Mouse (Mus musculus): Measurements from ENCODE around the gene Faf1. TPM values are rescaled to one million over a fixed set of nuclear protein-coding genes. Genes with fewer than 3 reads are reported as not detected.

The Faf1 gene
- polyA plus RNA-seq, 1 experiment from 2014 or later, result 32.5 TPM

DNA sequence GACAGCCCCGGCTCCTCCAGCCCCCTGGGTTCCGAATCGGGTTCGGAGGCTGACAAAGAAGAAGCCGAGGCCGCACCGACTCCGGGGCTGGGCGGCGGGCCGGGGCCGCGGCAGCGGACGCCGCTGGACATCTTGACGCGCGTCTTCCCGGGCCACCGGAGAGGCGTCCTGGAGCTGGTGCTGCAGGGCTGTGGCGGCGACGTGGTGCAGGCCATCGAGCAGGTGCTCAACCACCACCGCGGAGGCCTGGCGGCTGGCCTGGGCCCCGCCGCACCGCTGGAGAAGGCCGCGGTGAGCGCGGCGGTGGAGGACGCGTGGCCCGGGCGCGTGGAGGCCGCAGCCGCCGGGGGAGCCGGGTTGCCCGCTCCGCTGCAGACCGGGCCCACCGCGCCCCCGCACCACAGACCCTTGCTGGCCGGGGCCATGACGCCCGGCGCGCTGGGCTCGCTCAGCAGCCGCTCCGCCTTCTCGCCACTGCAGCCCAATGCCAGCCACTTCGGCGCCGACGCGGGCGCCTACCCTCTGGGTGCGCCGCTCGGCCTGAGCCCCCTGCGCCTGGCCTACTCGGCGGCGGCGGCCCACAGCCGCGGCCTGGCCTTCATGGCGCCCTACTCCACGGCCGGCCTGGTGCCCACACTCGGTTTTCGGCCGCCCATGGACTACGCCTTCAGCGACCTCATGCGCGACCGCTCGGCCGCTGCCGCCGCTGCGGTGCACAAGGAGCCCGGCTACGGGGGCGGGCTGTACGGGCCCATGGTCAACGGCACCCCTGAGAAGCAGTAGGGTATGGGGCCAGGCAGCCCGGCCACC is 305.7 kb downstream of the Faf1 start:
- under 1% methylated on average over 99 of the region's 99 CpGs for WGBS
- Histone ChIP-seq H3K36me3 (no peaks in the 10 kb centered on the region), H3K4me1 (replicated peaks) (peaks cover 46% of the 10 kb centered on the region), H3K9me3 (no peaks in the 10 kb centered on the region), H3K27ac (peak overlapping the region; percentile 29; the same call in 1 of the 2 replicates), H3K4me3 (peak overlapping the region; percentile 46), H3K27me3 (ENCODE audit: insufficient read depth, poor library complexity, severe bottlenecking) (peaks cover 100% of the 10 kb centered on the region)
- peak; percentile 63 for DNase-seq (ENCODE audit: low spot score)

DNA sequence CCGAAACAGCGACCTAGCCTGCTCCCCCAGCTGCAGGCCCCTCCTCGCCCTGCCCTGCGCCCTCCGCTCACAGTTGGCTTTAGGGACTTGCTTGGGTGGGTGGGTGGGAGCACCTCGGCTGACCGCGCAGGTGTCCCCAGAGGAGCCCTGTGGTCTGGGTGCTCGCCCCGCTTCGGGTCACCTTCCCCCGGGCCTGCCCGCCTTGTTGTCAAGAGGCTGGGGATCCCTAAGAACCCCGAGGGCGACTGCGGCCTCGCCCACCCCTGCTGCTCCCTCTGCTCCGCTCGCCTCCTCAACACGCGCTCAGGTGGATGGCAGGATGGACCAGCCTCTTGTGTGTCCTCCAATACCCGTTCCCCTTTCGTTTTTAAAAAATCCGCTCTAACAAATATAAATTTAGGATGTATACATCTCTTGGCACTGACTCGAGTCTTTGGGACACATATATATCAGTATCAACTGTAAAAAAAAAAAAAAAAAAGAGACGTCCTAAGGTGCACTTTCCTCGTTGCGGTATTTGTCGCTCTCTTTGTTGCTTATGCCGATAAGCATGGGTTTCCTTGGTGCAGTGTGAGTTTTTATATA is 306.4 kb downstream of the Faf1 start:
- Histone ChIP-seq H3K4me3 (peak overlapping the region; percentile 46), H3K27ac (peak overlapping the region; percentile 29; the same call in 1 of the 2 replicates), H3K9me3 (no peaks in the 10 kb centered on the region), H3K27me3 (ENCODE audit: insufficient read depth, poor library complexity, severe bottlenecking) (peaks cover 100% of the 10 kb centered on the region), H3K4me1 (replicated peaks) (peaks cover 39% of the 10 kb centered on the region), H3K36me3 (no peaks in the 10 kb centered on the region)
- peak; percentile 48 for DNase-seq (ENCODE audit: low spot score)
- WGBS, result 1% methylated on average over 30 of the region's 30 CpGs

DNA sequence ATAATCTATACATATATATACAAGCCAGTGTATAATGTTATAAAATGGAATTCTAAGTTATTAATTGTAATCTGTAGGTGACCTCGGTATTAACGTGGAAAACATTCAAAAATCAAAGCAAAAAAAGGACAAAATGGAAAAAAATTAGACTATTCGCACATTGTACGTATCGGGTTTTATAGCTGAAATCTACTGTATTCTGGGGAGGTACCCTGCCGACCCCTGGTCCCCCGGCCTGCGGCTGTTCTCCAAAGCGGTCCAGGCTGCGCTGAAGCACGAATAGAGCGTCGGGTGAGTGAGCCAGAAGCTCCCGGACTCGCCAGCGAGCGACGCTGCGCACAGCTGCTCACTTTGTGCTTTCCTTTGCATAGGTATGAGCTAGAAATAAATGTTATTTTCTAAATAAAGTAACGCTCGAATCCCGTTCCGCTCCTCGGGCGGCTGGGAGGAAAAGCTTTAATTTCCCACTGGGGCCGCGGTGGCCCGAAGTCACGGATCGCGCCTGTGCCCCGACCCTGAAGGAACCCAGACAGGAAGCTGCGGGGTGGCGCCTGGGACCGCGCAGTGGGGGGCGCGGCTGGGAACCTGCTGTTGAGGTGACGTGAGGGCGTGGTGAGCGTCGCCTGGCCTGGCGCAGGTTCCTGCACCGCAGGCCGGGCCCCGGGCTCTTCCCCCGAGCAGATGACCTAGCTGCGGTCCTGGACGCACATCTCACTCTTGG is 307.1 kb downstream of the Faf1 start:
- Histone ChIP-seq H3K9me3 (no peaks in the 10 kb centered on the region), H3K4me1 (replicated peaks) (peaks cover 33% of the 10 kb centered on the region), H3K36me3 (no peaks in the 10 kb centered on the region), H3K27ac (no peak overlapping the region), H3K4me3 (peak overlapping the region; percentile 24; the same call in 1 of the 2 replicates), H3K27me3 (ENCODE audit: insufficient read depth, poor library complexity, severe bottlenecking) (peaks cover 100% of the 10 kb centered on the region)
- DNase-seq (ENCODE audit: low spot score), result peak; percentile 51
- WGBS, result under 1% methylated on average over 49 of the region's 49 CpGs

DNA sequence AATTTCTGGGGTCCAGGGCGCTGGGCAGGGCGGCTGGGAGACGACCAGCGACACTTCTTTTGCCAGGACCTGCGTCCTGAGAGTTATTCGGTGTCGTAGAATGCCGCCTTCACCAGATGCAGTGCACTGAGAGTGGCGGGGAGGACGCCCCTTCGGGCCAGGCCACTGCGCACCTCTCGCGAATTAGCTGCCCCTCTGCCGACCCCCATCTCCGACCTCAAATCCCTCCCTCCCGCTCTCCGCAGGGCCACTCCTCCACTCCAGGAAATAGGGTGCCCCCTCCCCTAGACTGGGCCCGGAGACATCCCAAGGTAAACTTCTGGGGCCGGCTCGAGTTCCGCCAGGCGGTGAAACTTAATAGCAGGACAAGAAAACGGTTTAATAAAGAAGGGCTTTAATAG is 307.6 kb downstream of the Faf1 start:
- H3K36me3 ChIP-seq, result no peaks in the 10 kb centered on the region
- WGBS, result 1% methylated on average over 24 of the region's 24 CpGs
- H3K9me3 ChIP-seq, result no peaks in the 10 kb centered on the region
- peaks cover 100% of the 10 kb centered on the region for H3K27me3 ChIP-seq (ENCODE audit: insufficient read depth, poor library complexity, severe bottlenecking)
- peak overlapping the region; percentile 24; the same call in 1 of the 2 replicates for H3K4me3 ChIP-seq
- H3K4me1 ChIP-seq (replicated peaks), result peaks cover 30% of the 10 kb centered on the region
- no peak for DNase-seq (ENCODE audit: low spot score)
- H3K27ac ChIP-seq, result no peak overlapping the region

DNA sequence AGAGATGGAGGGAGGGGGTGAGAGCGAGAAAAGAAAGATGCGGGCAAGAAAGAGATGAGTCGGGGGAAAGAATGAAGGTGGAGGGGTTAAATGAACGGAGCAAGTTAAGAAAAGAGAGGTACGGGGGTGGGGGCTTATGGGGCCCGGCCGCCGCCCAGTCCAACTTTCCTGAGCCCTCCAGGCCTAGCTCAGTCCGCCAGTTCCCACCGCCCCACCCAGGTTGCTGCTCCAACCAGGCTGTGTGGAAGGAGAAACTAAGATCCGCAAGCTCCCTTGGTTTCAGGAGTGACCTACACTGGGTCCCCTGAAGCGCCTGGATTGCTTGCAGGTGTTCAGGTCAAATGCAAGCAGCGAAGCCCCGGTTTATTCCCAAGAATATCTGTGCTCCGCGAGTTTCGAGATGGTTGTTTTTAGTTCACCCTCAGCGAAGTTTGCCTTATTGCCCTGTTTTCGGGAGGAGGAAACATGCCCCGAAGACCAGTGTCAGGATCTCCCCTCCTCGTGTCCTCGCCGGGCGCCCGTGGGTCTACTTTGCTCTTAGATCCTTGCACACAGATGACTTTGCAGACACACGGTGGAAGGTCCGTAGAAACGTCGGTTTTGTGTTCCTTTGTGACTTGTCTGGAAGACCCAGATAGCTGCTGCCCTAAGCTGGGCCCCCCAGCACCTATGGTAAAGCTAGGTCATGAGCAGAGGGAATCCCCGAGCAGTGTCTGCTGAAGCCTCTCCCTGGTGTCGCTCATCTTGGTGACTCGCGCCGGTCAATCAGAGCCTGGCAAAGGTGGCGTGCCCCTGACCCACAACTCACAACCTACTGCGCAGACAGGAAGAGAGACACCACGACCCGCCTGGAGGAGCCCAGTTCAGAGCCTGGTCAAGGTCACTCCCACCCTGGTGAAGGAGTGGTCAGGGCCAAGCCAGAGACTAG is 308.4 kb downstream of the Faf1 start:
- 2% methylated on average over 38 of the region's 38 CpGs for WGBS
- H3K4me3 ChIP-seq, result no peak overlapping the region
- peak; percentile 49 for DNase-seq (ENCODE audit: low spot score)
- no peaks in the 10 kb centered on the region for H3K36me3 ChIP-seq
- H3K4me1 ChIP-seq (replicated peaks), result peaks cover 27% of the 10 kb centered on the region
- H3K27ac ChIP-seq, result no peak overlapping the region
- H3K9me3 ChIP-seq, result no peaks in the 10 kb centered on the region
- peaks cover 100% of the 10 kb centered on the region for H3K27me3 ChIP-seq (ENCODE audit: insufficient read depth, poor library complexity, severe bottlenecking)

DNA sequence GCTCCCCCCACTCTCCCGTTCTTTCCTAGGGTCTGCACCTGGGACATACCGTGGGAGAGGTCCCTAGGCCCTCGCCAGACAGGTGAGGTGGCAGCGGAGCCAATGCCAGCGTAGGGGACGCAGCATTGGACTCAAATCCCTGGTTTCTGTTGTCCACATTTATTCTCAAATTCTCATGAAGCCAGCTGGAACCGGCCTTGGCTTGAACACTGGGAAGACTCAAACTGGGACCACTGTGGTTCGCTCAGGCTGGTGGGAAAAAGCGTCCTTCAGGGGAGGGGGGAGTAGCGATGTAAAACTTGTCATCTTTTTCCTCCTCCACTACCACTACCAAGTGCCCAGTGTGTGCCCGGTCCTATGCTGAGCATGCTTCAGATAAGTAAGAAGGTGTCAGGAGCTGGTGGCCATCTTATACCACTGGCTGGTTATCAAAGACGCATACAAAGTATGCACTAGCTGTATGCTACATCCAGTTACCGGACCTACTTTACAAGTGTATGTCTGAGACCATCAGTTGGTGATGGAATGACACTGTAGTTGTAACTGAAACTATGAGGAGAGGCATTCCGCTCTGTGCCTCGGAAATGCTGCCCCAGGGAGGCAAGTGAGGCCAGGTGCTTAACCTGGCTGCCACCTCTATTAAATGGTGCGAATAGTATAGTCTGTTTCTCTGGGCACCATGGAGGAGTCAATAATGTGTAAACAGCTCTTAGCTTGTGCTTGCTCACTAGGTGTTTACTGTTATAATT is 309.2 kb downstream of the Faf1 start:
- H3K27me3 ChIP-seq (ENCODE audit: insufficient read depth, poor library complexity, severe bottlenecking), result peaks cover 100% of the 10 kb centered on the region
- WGBS, result 4% methylated on average over 16 of the region's 16 CpGs
- H3K4me1 ChIP-seq (replicated peaks), result peaks cover 19% of the 10 kb centered on the region
- no peak overlapping the region for H3K4me3 ChIP-seq
- H3K36me3 ChIP-seq, result no peaks in the 10 kb centered on the region
- no peaks in the 10 kb centered on the region for H3K9me3 ChIP-seq
- peak; percentile 28 for DNase-seq (ENCODE audit: low spot score)
- no peak overlapping the region for H3K27ac ChIP-seq

DNA sequence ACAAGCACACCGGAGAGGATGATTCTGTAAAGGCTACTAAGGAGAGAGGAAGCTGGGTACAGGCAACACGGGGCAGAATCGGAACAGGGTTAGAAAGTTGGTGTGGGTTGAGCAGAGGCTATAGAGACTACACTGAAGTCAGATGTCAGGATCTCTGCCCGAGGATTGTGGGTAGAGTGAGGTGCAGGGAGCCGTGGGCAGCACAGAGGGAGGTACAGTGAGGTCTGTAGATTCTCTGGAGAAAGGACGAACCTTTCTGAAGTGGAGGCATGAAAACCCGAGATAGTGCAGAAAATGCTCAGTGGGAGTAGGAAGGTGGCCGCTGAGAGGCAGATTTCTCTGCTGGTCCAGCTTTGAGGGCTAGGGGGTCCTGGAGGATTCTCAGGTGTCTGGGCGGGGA is 309.9 kb downstream of the Faf1 start:
- Histone ChIP-seq H3K4me1 (replicated peaks) (peaks cover 19% of the 10 kb centered on the region), H3K9me3 (no peaks in the 10 kb centered on the region), H3K27me3 (ENCODE audit: insufficient read depth, poor library complexity, severe bottlenecking) (peaks cover 100% of the 10 kb centered on the region), H3K4me3 (no peak overlapping the region), H3K27ac (no peak overlapping the region), H3K36me3 (no peaks in the 10 kb centered on the region)
- DNase-seq (ENCODE audit: low spot score), result peak; percentile 20
- 1% methylated on average over 9 of the region's 9 CpGs for WGBS

DNA sequence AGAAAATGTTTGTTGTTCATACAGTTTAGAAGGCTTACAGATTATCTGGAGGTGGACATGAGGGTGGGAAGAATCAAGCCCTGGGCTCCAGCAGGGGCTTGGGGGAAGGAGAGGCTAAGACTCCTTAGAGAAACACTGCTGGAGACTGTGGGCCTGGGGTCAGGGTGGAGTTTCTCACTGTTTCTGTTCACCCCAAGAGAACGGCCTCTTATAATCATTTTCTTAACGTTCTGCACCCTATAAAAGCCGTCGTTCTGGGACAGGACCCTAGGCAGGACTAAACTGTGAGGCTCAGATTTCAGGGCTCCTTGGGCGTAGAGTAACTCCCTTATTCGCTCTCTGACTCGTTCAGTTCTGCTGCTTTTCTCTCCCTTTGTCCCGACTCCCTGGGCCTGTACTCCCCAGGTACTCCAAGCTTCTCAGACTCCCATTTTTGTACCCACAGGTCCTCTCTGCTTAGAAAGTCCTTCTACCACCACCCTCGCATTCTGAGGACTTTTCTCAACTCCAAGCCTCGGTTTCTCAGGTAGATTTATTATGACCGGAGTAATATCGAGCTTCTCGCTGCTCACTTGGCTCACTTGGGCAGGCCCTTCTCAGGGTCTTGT is 310.5 kb downstream of the Faf1 start:
- DNase-seq (ENCODE audit: low spot score), result peak; percentile 28
- no peaks in the 10 kb centered on the region for H3K36me3 ChIP-seq
- no peak overlapping the region for H3K4me3 ChIP-seq
- no peaks in the 10 kb centered on the region for H3K9me3 ChIP-seq
- peaks cover 15% of the 10 kb centered on the region for H3K4me1 ChIP-seq (replicated peaks)
- WGBS, result 5% methylated on average over 13 of the region's 13 CpGs
- H3K27me3 ChIP-seq (ENCODE audit: insufficient read depth, poor library complexity, severe bottlenecking), result peaks cover 98% of the 10 kb centered on the region
- no peak overlapping the region for H3K27ac ChIP-seq

DNA sequence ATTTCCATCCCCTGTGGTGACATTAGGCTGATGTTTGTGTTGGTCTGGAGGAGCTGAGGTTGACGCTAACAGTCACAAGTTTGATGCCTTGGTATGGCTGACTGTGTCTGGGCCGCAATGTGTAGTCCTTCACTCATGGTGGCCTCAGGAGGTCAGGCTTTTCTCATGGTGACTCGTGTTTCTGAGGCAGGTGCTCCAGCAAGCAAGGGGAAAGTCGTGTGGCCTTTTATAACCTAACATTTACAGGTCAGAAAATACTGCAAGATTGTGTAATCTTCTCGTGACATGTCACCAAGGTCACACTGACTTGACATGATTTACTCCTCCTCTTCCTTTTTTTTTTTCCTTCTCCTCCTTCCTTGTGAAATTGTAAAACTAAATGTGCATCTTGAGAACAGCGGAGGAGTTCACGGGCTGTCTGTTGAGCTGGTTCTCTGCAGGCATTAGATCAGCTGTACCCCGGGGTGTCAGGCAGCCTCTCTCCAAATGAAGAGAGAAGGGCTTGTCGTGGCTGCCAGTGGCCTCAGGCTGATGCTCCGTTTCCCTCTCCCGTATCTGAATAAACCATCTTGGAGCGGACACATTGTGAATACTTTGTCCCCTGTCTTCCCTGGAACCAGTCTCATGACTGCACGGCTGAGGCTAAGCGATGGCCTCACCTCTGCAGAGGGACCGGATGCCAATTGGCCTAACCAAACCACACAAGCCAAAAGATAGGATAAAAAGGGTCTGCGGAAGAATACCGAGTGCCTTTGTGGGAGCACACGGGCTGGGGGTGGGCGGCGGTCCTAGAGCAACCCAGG is 311.4 kb downstream of the Faf1 start:
- under 1% methylated on average over 20 of the region's 20 CpGs for WGBS
- Histone ChIP-seq H3K9me3 (no peaks in the 10 kb centered on the region), H3K36me3 (no peaks in the 10 kb centered on the region), H3K27me3 (ENCODE audit: insufficient read depth, poor library complexity, severe bottlenecking) (peaks cover 98% of the 10 kb centered on the region), H3K4me3 (no peak overlapping the region), H3K4me1 (replicated peaks) (peaks cover 6% of the 10 kb centered on the region), H3K27ac (no peak overlapping the region)
- peak; percentile 30 for DNase-seq (ENCODE audit: low spot score)

DNA sequence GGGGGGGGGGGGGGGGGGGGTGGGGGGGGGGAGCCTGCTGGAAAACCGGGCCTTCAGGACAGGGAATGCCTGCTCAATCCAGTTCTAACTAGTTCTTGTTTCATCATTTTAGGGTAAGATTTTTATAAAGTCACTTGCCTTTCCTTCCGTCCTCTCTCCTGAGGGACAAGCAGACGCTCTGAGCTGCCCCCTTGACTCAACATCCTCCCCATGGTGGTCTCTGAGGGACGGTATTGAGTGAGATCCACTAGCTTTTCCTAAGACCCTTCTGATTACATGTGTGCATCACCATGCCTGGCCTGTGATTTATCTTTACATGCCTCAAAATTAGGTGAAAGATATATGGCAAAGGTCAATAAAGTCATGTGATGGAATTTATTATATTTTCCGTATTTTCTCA is 312.0 kb downstream of the Faf1 start:
- Histone ChIP-seq H3K27me3 (ENCODE audit: insufficient read depth, poor library complexity, severe bottlenecking) (peaks cover 98% of the 10 kb centered on the region), H3K4me3 (no peak overlapping the region), H3K36me3 (no peaks in the 10 kb centered on the region), H3K9me3 (no peaks in the 10 kb centered on the region), H3K4me1 (replicated peaks) (peaks cover 6% of the 10 kb centered on the region; the same call in 1 of the 2 replicates), H3K27ac (no peak overlapping the region)
- WGBS, result 8% methylated on average over 5 of the region's 5 CpGs
- DNase-seq (ENCODE audit: low spot score), result no peak

DNA sequence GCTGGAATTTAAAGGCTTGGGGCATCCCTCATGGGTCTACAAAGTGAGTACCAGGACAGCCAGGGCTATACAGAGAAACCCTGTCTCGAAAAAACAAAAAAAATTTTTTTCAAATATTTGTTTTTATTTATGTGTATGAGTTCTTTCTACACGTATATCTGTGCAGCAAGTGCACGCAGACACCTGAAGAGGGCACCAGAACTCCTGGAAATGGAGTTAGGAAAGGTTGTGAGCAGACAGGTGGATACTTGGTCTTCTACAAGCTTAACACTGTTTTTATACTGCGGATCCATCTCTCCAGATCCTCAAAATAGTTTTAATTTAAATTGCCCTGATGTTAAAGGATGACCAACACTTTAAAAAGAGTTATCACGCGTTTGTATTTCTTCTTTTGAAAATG is 312.8 kb downstream of the Faf1 start:
- Histone ChIP-seq H3K4me3 (no peak overlapping the region), H3K4me1 (replicated peaks) (no peaks in the 10 kb centered on the region; the same call in 1 of the 2 replicates), H3K27me3 (ENCODE audit: insufficient read depth, poor library complexity, severe bottlenecking) (peaks cover 98% of the 10 kb centered on the region), H3K27ac (no peak overlapping the region), H3K9me3 (no peaks in the 10 kb centered on the region), H3K36me3 (no peaks in the 10 kb centered on the region)
- 36% methylated on average over 6 of the region's 6 CpGs for WGBS
- no peak for DNase-seq (ENCODE audit: low spot score)

Measured in hindbrain, embryonic 10.5 days (tissue).